Mouse (Mus musculus) testis, postnatal 14 days (tissue): Measurements from ENCODE around the gene Zfp110.

Experiments
- DNase-seq: peaks from one replicate; pipeline ENCODE4 v3.0.0; 2021; ENCODE audit warnings: low spot score

Gene Zfp110

DNA sequence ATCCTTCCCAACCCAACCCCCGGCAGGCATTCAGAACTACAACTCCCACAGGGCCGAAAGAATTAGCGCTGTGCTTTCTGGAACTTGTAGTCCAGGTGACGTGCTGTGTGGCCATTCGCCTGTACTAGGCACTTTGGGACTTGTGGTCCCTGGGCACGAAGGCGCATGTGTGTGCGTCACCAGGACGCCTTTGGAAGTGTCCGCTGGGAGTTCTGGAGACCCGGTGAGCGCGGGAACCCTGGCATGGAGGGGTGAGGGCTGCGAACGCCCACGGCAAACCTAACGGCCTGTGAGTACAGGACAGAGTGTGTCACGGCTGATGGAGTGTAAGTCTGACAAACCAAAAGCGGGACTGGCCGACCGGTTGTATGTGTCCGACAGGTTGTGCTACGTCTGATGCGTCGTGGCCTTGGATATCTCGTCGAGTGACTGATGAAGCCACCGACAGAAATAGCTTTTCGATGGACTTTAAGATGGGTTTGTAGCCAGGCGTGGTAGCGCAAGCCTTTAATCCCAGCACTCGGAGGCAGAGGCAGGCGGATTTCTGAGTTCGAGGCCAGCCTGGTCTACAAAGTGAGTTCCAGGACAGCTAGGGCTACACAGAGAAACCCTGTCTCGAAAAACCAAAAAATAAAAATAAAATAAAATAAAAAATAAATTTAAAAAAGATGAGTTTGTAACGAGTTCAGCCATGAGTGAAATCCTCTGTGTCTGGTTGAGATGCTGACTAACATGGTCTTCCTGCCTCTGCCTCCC lies 63.3 kb downstream of the Zfp110 start, which contains the start of gene Zscan22:
Gene Zscan22, plus strand, starts transcription at position 161 of the 756 bp plus-strand sequence.
- DNase-seq = peak; percentile 91
